Mouse (Mus musculus) natural killer cell, adult 2 months (primary cell): ENCODE data around the gene 1700022I11Rik.
"Not testable (repeated sequence)": the region's sequence is repeated elsewhere in the genome, so short reads cannot be mapped to it uniquely, and the experiment has no call there.

ENCODE experiments used
- DNase-seq, 2 experiments: peaks; one replicate each; pipeline ENCODE4 v3.0.0; 2022; ENCODE audit warnings: low spot score in 2 of 2

The 1700022I11Rik gene

DNA sequence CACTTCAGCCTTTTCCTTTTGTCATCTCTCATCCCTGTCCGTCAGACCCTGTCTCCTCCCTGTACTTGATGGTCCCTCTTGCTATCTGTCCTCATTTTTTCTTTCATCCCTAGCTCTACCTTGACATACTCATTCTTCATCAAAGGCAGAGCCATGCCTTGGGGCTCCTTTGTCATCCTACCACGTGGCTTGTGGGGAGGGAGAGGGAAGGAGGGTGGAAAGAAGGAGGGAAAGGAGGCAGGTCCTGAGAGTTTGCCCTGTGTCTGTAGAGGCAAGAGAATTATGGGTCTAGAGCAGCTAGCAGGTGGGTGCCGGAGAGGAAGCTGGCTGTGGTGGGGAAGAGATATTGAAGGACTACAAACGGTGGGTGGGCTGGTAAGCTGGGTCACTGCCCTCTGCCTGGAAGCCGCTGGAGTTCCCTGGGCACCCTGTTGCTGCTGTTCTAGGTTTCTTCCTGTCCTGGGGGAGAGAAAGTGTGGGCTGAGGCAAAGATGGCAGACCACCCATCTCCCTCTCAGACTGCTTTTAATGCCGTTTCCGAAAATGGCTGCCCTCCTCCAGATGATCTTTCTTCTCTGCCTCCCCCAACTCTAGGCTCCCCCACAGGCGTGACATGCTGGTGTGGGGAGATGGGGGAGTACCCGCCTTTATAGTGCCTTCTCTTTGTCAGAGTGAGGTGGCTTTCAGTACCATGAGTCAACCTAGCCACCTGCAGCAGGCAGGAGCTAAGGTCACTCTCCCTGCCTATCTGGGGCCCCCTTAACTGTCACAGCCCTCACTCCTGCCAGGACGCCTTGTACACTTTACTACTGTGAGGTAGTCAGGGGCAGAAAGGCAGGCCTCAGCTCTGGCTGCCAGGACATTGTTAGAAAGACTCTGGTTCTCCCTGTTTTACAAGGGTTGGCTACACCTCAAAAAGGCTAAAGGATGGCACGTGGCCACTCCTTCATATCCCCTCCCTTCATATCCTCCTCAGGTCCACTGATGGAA is 17.9 kb upstream of the 1700022I11Rik start:
- no peak for DNase-seq

GRCm38 (mm10) chr4:42952563-42952962 is 16.8 kb upstream of the 1700022I11Rik start:
- no peak for DNase-seq

DNA sequence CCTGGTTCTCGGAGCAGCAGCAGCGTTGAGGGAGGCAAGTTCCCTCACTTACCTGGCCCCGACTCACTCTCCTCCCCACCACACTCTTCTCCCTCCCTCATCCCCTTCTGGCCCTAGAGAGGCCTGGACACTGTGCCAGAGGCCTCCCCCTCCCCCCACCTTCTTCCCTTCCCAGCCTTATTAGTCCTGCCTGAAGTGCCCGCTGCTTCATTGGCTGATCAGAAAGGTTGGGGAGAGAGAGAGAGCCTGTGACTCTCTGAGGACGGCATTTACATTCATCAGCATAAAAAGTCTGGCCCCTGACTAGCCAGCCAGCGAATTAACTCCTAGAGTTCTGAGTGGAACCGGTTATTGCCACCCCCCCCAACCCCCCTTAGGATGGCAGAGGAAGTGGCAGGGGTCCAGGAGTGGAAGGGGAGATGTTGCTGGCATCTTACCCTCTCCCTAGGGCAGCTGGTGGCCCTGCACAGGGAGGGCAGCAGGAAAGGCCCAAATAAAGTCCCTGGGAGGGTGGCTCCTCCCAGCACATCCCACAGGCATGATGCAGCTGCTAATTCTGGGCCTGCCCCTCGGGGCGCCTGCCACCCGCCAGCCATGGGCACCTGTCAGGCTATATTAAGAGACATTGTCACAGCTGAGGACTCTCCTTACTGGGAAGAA is 15.8 kb upstream of the 1700022I11Rik start:
- DNase-seq, result no peak

GRCm38 (mm10) chr4:42954297-42954696 is 15.1 kb upstream of the 1700022I11Rik start:
- no peak for DNase-seq

GRCm38 (mm10) chr4:42955200-42955599 is 14.2 kb upstream of the 1700022I11Rik start:
- DNase-seq, result no peak

DNA sequence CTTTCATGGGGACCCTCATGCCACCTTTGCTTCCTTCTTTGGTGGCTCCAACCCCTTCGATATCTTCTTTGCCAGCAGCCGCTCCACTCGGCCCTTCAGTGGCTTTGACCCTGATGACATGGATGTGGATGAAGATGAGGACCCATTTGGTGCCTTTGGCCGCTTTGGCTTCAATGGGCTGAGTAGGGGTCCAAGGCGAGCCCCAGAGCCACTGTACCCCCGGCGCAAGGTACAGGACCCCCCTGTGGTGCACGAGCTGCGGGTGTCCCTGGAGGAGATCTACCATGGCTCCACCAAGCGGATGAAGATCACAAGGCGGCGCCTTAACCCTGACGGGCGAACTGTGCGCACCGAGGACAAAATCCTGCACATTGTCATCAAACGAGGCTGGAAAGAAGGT is 12.8 kb upstream of the 1700022I11Rik start:
- DNase-seq, result no peak

- DNase-seq, result no peak
Measured at GRCm38 (mm10) chr4:42957306-42957705, 12.1 kb upstream of the 1700022I11Rik start.

GRCm38 (mm10) chr4:42957979-42958378 is 11.4 kb upstream of the 1700022I11Rik start:
- DNase-seq, result no peak

GRCm38 (mm10) chr4:42958942-42959341 is 10.5 kb upstream of the 1700022I11Rik start:
- DNase-seq, result no peak

GRCm38 (mm10) chr4:42959382-42959781 is 10.0 kb upstream of the 1700022I11Rik start:
- no peak for DNase-seq

GRCm38 (mm10) chr4:42961592-42961991 is 7.8 kb upstream of the 1700022I11Rik start:
- DNase-seq, result peak; percentile 44 to 53

DNA sequence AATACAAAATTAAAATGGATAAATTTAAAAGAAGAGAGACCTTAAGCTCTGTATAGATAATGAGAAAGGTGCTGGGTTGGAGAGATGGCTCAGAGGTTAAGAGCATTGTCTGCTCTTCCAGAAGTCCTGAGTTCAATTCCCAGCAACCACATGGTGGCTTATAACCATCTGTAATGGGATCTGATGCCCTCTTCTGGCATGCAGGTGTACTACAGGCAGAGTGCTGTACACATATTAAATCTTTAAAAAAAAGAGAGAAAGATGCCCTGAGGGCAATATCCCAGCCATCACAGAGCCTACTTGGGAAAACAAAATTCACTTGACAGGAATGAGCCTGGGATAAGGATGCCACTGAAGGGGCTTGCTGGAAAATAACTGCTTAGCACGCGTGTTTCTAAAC is 5.9 kb upstream of the 1700022I11Rik start:
- no peak for DNase-seq

DNA sequence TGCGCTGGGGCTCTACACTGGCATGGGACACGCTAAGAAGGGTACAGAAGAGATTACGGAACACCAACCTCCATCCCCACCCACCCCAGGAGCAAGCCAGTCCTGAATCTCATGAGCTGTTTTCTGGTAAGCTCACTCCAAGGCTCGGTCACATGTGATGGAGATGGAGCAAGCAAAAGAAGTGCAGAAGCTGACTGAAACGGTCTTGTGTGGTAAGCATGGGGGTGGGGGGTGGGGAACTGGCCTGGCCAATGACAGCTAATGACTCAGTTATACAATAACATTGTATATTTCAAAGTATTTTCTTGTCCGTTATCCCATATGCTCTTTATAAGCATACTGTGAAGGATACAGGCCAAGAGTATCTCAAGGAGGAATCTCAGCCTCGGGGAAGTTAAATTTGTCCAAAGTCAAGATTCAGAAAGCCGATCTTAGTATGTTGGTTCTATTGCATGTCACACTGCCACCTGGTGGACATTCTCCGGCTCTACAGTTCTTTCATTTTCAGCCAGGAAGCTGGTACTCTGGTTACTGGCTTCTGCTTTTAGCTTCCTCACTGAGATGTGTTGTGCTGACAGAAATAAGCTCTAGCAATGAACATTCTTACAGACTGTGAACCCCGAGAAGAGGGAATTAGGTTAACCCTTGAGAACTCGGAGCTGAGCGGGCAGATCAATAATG is 4.2 kb upstream of the 1700022I11Rik start:
- peak; percentile 47 to 64 for DNase-seq

DNA sequence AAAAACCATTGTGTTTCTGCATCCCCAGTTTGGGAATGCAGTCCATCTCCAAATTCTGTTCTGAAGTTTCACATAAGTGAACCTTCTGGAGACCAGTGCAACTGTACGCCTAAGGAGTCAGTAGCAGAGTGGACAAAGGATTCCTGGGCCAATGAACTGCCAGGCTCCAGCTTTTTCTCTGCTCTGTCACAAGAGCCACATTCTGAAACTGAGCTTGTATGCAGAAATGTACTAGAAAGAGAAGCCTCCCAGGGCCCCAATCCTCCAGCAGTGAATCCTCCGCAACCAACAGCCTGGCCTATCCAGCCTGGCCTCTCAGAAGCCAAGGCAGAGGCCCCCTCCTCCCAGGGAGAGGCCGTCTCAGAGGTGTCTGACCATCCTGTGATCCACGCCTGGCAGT is 3.5 kb downstream of the 1700022I11Rik start:
- no peak for DNase-seq

GRCm38 (mm10) chr4:42973868-42974267 is 4.5 kb downstream of the 1700022I11Rik start:
- DNase-seq, result no peak

- DNase-seq, result no peak
Measured at GRCm38 (mm10) chr4:42978062-42978461, 8.7 kb downstream of the 1700022I11Rik start.

GRCm38 (mm10) chr4:42980467-42980866 is 11.1 kb downstream of the 1700022I11Rik start:
- DNase-seq, result not testable (repeated sequence)

GRCm38 (mm10) chr4:42988296-42988695 is 18.9 kb downstream of the 1700022I11Rik start:
- DNase-seq, result no peak

- no peak for DNase-seq
Measured at GRCm38 (mm10) chr4:42998022-42998421, 28.6 kb downstream of the 1700022I11Rik start.

GRCm38 (mm10) chr4:42999451-43000140 is 30.2 kb downstream of the 1700022I11Rik start:
- DNase-seq, result peak; percentile 59 to 63

DNA sequence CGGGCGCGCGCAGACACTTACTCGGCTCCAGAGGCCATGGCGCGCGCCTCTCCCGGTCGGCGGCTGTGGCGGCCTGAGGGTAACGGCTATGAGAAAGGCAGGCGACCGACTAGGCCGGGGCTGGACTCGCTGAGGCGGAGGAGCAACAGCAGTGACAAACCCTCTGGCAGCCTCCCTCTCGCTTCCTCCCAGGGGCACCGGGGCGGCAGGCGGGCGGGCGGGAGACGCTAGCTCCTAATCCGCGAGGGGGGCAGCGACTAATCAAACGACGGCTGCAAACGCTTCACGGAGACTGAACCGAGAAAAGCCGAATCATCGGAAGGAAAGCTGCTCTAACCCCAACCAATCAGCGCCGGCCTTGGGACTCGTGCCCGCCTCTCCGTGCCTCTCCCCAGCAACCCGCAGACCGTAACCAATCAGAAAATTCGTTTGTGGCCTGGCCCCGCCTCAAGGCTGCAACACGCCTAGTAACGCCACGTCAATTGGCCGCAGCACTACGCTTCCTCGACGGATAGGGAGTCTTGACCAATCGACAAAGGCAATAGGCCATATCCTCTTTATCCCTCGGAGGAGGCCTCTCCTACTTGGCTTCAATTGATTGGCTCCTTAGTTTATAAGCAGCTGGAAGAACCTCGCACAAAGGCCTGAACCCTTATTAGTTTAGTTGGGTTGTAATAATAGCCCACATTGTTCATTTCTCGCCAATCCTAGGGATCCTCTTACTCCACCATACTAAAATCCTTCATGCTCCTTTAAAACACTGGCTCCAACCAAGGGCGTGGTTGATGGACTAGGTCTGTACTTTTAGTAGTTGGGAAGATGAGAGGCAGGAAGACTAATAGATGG is 31.0 kb downstream of the 1700022I11Rik start, which contains the start of gene Vcp:
TSS of gene Vcp (minus strand) at position 367 of the 846 bp plus-strand sequence.
- DNase-seq, result peak; percentile 99
